Mouse (Mus musculus) embryonic facial prominence, embryonic 13.5 days (tissue): ENCODE measurements around the gene Sfmbt1. TPM values are rescaled to one million over a fixed set of nuclear protein-coding genes. Genes with fewer than 3 reads are reported as not detected.
"Not testable (repeated sequence)": the region's sequence is repeated elsewhere in the genome, so short reads cannot be mapped to it uniquely, and the experiment has no call there.

Experiments used
- ATAC-seq: fragments of 200-750 bp; cut with Nextera tagmentation; 2 replicates; pipeline ENCODE4 v1.8.0; 2017; ENCODE audit warnings: low read depth; ENCODE audit not compliant: insufficient number of reproducible peaks, insufficient read depth, low FRiP score, low TSS enrichment
- H3K27ac ChIP-seq: fragments of 300-500 bp; sonication (generic); 2 replicates; pipeline ENCODE4 v1.5.1; 2015; ENCODE audit warnings: moderate library complexity, mild to moderate bottlenecking, inconsistent platforms
- H3K27me3 ChIP-seq: fragments of 300-500 bp; sonication (generic); 2 replicates; pipeline ENCODE4 v1.6.1; 2015; ENCODE audit warnings: mild to moderate bottlenecking, inconsistent platforms
- H3K36me3 ChIP-seq: fragments of 300-500 bp; sonication (generic); 2 replicates; pipeline ENCODE4 v1.6.1; 2015; ENCODE audit warnings: mild to moderate bottlenecking, inconsistent platforms
- H3K4me1 ChIP-seq: fragments of 300-500 bp; sonication (generic); 2 replicates; pipeline ENCODE4 v1.6.1; 2015; ENCODE audit warnings: inconsistent platforms
- H3K4me2 ChIP-seq: fragments of 300-500 bp; sonication (generic); 2 replicates; pipeline ENCODE4 v1.6.1; 2015; ENCODE audit warnings: moderate library complexity, mild to moderate bottlenecking, inconsistent platforms
- H3K4me3 ChIP-seq: fragments of 300-500 bp; sonication (generic); 2 replicates; pipeline ENCODE4 v1.5.1; 2015; ENCODE audit warnings: mild to moderate bottlenecking, inconsistent platforms
- H3K9ac ChIP-seq: fragments of 300-500 bp; sonication (generic); 2 replicates; pipeline ENCODE4 v1.6.1; 2015; ENCODE audit warnings: mild to moderate bottlenecking, inconsistent platforms
- H3K9me3 ChIP-seq: fragments of 300-500 bp; sonication (generic); 2 replicates; pipeline ENCODE4 v1.6.1; 2016; ENCODE audit warnings: inconsistent platforms
- WGBS: fragments of 180-500 bp; shearing (Covaris S2); methylation state at CpG from one replicate; pipeline ENCODE4 v1.1.7; 2015; ENCODE audit warnings: mixed read lengths; 5-methylcytosine and 5-hydroxymethylcytosine counted together
- polyA plus RNA-seq: library from polyadenylated mRNA; unstranded; fragments of >200 nt; fragmentation: Nextera tagmentation; extraction: Ambion mirVana; gene quantifications from 2 replicates; pipeline ENCODE4 v1.2.1, GENCODE M21; 2015

The Sfmbt1 gene
- polyA plus RNA-seq, 1 experiment from 2014 or later, result 14.7 TPM

- H3K27me3 ChIP-seq, result peaks cover 15% of the 10 kb centered on the region
- H3K4me1 ChIP-seq, result peaks cover 11% of the 10 kb centered on the region
- not testable (repeated sequence) for H3K9ac ChIP-seq, H3K36me3 ChIP-seq, H3K9me3 ChIP-seq, H3K4me3 ChIP-seq, H3K4me2 ChIP-seq, H3K27ac ChIP-seq, ATAC-seq
- WGBS, result 95% methylated on average over 1 of the region's 1 CpGs
These were observed 4.0 kb downstream of the Sfmbt1 start for GRCm38 (mm10) chr14:30718696-30719095.

GRCm38 (mm10) chr14:30719514-30719913 lies 4.9 kb downstream of the Sfmbt1 start:
- H3K27ac ChIP-seq, result no peak overlapping the region
- H3K9me3 ChIP-seq, result no peaks in the 10 kb centered on the region
- no peak overlapping the region for H3K4me2 ChIP-seq
- WGBS, result 67% methylated on average over 1 of the region's 1 CpGs
- H3K4me3 ChIP-seq, result no peak overlapping the region
- no peak for ATAC-seq
- H3K9ac ChIP-seq, result no peak overlapping the region
- peaks cover 11% of the 10 kb centered on the region for H3K4me1 ChIP-seq
- no peaks in the 10 kb centered on the region for H3K36me3 ChIP-seq
- peaks cover 8% of the 10 kb centered on the region for H3K27me3 ChIP-seq

GRCm38 (mm10) chr14:30721850-30722249 lies 7.2 kb downstream of the Sfmbt1 start:
- 91% methylated on average over 1 of the region's 1 CpGs for WGBS
- ATAC-seq, result no peak
- Histone ChIP-seq H3K9ac (no peak overlapping the region), H3K36me3 (no peaks in the 10 kb centered on the region), H3K27ac (no peak overlapping the region), H3K9me3 (no peaks in the 10 kb centered on the region), H3K4me2 (no peak overlapping the region), H3K4me1 (peaks cover 3% of the 10 kb centered on the region), H3K4me3 (no peak overlapping the region), H3K27me3 (no peaks in the 10 kb centered on the region)

DNA sequence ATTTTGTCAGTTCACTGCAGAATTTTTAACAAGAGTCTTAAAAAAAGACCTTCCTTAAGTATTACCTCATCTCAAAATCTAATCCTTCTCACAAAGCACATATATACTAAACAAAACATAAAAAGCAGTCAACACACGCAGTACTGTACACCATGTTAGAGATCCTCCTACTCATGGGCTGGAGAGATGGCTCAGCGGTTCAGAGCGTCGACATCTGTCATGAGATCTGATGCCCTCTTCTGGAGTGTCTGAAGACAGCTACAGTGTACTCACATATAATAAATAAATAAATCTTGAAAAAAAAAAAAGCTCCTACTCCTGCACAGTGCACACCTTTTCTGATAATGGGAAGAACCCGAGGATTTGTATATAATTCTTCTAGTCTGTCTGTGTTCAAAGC lies 7.8 kb downstream of the Sfmbt1 start:
- Histone ChIP-seq H3K4me1 (no peaks in the 10 kb centered on the region), H3K36me3 (no peaks in the 10 kb centered on the region), H3K4me2 (no peak overlapping the region), H3K27me3 (no peaks in the 10 kb centered on the region), H3K9ac (no peak overlapping the region), H3K27ac (no peak overlapping the region), H3K9me3 (no peaks in the 10 kb centered on the region), H3K4me3 (no peak overlapping the region)
- no peak for ATAC-seq
- WGBS, result 81% methylated on average over 5 of the region's 5 CpGs

DNA sequence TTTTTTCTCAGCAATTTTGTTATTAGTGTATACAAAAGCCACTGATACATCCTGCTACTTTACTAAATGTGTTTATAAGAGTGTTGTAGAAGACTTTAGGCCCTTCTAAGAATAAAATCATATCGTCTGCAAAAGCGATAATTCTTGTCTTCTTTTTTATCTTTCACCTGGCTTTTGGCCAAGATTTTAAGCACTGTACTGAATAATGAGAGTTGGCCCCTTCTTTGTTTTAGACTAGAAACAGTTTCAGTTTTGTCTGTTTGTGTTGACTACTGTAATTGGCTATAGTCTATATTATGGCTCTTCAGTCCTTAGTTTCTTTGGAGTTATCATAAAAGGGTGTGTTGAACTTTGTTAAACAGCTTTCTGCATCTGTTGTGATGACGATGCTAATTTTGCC lies 17.2 kb downstream of the Sfmbt1 start:
- Histone ChIP-seq H3K4me2 (no peak overlapping the region), H3K27me3 (no peaks in the 10 kb centered on the region), H3K4me3 (no peak overlapping the region), H3K9ac (no peak overlapping the region), H3K36me3 (no peaks in the 10 kb centered on the region), H3K27ac (no peak overlapping the region), H3K9me3 (no peaks in the 10 kb centered on the region), H3K4me1 (no peaks in the 10 kb centered on the region; the same call in 1 of the 2 replicates)
- ATAC-seq, result no peak
- WGBS, result 88% methylated on average over 3 of the region's 3 CpGs

DNA sequence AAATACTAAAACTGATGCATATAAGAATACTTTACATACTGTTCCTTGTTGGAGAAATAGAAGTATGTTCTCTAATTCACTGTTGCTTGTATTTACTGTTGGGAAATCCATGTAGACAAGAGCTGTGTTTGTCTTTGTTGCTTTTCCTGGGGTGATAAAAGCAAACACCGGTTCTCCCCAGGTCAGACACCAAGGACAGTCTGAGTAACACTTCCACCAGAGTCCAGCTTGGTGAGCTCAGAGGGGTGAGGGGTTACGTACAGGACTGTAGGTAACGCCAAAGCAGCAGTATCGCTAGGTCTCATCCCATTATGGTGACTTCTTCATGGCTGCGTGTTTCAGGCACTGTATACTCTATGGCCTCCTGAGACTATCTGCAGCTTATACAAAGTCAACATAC lies 20.0 kb downstream of the Sfmbt1 start:
- no peak for ATAC-seq
- Histone ChIP-seq H3K9ac (no peak overlapping the region), H3K9me3 (no peaks in the 10 kb centered on the region), H3K4me1 (no peaks in the 10 kb centered on the region; the same call in 1 of the 2 replicates), H3K36me3 (no peaks in the 10 kb centered on the region), H3K27me3 (no peaks in the 10 kb centered on the region), H3K4me2 (no peak overlapping the region), H3K4me3 (no peak overlapping the region), H3K27ac (no peak overlapping the region)
- WGBS, result 94% methylated on average over 5 of the region's 5 CpGs

GRCm38 (mm10) chr14:30735810-30736209 lies 21.2 kb downstream of the Sfmbt1 start:
- Histone ChIP-seq H3K4me2 (no peak overlapping the region), H3K4me1 (no peaks in the 10 kb centered on the region; the same call in 1 of the 2 replicates), H3K27me3 (no peaks in the 10 kb centered on the region), H3K4me3 (no peak overlapping the region), H3K36me3 (no peaks in the 10 kb centered on the region), H3K9ac (no peak overlapping the region), H3K27ac (no peak overlapping the region), H3K9me3 (no peaks in the 10 kb centered on the region)
- no peak for ATAC-seq
- 73% methylated on average over 3 of the region's 3 CpGs for WGBS

DNA sequence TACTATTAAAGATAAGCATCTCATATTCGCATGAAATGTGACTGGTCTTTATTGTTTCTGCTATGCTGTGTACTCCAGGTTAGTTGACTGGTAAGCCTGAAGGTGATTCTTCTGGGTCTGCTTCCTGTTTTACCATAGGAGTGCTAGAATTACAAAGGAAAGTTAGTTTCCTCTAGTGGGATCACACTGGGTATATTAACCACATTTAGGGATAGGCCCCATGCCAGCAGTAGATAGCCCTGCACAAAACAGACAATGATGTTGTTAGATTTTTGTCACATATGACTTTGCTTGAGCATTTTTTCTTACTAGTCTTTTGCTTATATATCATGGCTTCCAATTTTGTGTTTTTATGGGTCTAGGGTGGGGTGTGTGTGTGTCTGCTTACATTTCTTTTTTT lies 21.8 kb downstream of the Sfmbt1 start:
- Histone ChIP-seq H3K4me3 (no peak overlapping the region), H3K36me3 (no peaks in the 10 kb centered on the region), H3K9me3 (no peaks in the 10 kb centered on the region), H3K27ac (no peak overlapping the region), H3K9ac (no peak overlapping the region), H3K4me1 (no peaks in the 10 kb centered on the region; the same call in 1 of the 2 replicates), H3K27me3 (no peaks in the 10 kb centered on the region), H3K4me2 (no peak overlapping the region)
- WGBS, result 63% methylated on average over 1 of the region's 1 CpGs
- ATAC-seq, result no peak

DNA sequence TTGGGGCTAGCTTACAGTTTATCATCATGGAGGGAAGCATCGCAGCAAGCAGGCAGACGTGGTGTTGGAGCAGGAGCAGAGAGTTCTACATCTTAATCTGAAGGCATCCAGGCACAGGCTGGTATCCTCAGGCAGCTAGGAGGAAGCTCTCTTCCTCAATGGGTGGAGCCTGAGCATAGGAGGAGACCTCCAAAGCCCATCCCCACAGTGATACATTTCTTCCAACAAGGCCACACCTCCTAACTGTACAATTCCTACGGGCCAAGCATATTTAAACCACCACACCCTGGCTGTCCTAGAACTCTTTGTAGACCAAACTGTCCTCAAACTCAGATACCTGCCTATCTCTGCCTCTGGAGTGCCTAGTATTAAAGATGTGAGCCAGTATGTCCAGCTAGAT lies 29.2 kb downstream of the Sfmbt1 start:
- Histone ChIP-seq H3K4me1 (no peaks in the 10 kb centered on the region), H3K9ac (no peak overlapping the region), H3K4me2 (no peak overlapping the region), H3K27ac (no peak overlapping the region), H3K9me3 (no peaks in the 10 kb centered on the region), H3K36me3 (no peaks in the 10 kb centered on the region), H3K4me3 (no peak overlapping the region), H3K27me3 (no peaks in the 10 kb centered on the region)
- ATAC-seq, result no peak
- WGBS, result 80% methylated on average over 3 of the region's 3 CpGs

DNA sequence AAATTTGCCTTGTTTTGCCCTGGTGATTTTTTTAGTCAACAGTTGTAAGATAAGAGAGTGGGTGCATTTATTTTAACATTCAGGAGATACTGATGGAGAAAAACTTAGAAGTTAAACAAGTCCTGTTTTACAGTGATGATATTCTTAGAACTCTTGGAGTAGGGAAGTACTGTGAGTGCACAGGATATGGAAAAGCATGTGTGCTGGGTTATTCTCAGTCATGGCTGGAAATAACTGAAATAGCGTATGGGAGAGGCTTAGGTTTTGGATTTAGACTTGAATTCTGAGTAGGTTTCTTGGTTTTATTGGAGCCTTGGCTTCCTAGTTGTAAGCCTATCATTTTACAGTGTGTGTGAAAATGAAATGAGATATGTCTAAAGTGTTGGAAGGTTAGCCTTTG lies 31.5 kb downstream of the Sfmbt1 start:
- Histone ChIP-seq H3K27ac (no peak overlapping the region), H3K27me3 (no peaks in the 10 kb centered on the region), H3K4me1 (no peaks in the 10 kb centered on the region), H3K9me3 (no peaks in the 10 kb centered on the region), H3K4me3 (no peak overlapping the region), H3K4me2 (no peak overlapping the region), H3K36me3 (no peaks in the 10 kb centered on the region), H3K9ac (no peak overlapping the region)
- ATAC-seq, result no peak
- 84% methylated on average over 1 of the region's 1 CpGs for WGBS

DNA sequence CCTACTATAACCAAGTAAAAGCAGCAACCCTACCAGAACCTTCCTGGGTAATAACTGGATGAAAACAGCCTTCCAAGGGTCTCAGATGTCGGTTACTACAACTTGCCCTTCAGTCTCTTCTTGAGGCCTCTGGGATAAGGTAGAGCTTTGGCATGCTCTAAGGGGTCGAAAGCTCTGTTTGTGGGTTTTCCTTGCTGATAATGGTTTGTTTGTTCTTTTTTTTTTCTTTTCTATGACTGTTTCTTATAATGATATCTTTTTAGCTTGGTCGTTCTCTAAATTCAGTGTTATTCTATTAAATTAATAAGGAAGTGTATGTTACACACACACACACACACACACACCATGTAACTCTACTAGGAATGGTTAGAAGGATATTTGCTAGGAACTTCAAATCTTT lies 42.6 kb downstream of the Sfmbt1 start:
- whole genome bisulfite sequencing, result 83% methylated on average over 3 of the region's 3 CpGs
- H3K9me3 ChIP-seq, result no peaks in the 10 kb centered on the region
- no peaks in the 10 kb centered on the region for H3K27me3 ChIP-seq
- no peak for ATAC-seq
- no peak overlapping the region for H3K9ac ChIP-seq
- no peak overlapping the region for H3K27ac ChIP-seq
- H3K4me1 ChIP-seq, result no peaks in the 10 kb centered on the region
- no peaks in the 10 kb centered on the region for H3K36me3 ChIP-seq
- no peak overlapping the region for H3K4me3 ChIP-seq
- H3K4me2 ChIP-seq, result no peak overlapping the region

DNA sequence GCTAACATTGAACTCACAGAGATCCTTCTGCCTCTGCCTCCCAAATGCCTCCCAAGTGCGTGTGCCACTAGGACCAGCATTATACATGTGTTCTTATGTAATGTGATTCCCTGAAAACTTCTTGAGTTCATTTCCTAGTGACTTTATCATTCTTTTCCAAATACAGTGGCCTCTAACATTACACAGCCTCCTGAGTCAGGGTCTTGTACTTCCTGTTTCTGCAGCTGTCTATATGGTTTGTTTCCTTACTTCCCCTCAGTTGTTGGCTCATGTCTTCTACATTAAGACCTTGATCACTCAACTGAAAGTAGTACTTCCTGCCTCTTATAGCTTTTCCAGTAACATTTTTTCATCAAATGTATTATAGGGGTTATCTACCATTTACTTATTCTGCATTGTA lies 46.6 kb downstream of the Sfmbt1 start:
- H3K27ac ChIP-seq, result no peak overlapping the region
- no peak for ATAC-seq
- H3K4me1 ChIP-seq, result no peaks in the 10 kb centered on the region
- no peaks in the 10 kb centered on the region for H3K9me3 ChIP-seq
- no peaks in the 10 kb centered on the region for H3K36me3 ChIP-seq
- no peaks in the 10 kb centered on the region for H3K27me3 ChIP-seq
- H3K4me2 ChIP-seq, result no peak overlapping the region
- H3K9ac ChIP-seq, result no peak overlapping the region
- no peak overlapping the region for H3K4me3 ChIP-seq
- 91% methylated on average over 1 of the region's 1 CpGs for WGBS
